Mouse (Mus musculus) cortical plate, adult 2 months (tissue): ENCODE results near the gene Slc22a20.

Experiments used
- CTCF ChIP-seq: fragments of 200-500 bp; IDR thresholded peaks from 2 replicates; pipeline ENCODE4 v1.5.1; 2011; ENCODE audit warnings: mild to moderate bottlenecking, control low read depth, low read length; ENCODE audit not compliant: insufficient read depth; ENCODE audit errors: extremely low read depth
- POLR2A ChIP-seq: fragments of 200-500 bp; IDR thresholded peaks from 2 replicates; pipeline ENCODE4 v1.6.1; 2011; ENCODE audit warnings: mild to moderate bottlenecking, low read length, control low read depth; ENCODE audit not compliant: insufficient read depth; ENCODE audit errors: extremely low read depth

DNA sequence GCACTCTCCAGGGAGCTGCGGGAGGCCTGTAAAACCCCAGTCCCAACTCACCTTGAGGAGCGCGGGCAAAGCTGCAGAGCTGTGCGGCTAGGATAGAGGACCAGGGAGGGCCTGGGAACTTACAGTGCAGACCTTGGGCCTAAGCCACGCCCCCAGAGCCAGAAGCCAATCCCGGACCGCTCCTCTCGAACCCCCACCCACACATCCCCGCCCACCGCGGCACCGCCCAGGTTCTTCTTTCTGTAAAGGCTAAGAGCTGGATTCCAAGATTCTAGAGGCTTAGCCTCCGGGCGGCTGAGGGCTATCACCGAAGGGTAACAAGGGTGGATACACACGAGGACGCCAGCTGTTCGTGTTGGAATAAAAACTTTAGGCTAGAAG, 61.2 kb downstream of the Slc22a20 start, which contains the start of gene Cdc42ep2:
- TF ChIP-seq CTCF (no peak), POLR2A (peak; percentile 86)
